Mouse (Mus musculus): Measurements from ENCODE around the gene Clec12b. TPM values are rescaled to one million over a fixed set of nuclear protein-coding genes. Genes with fewer than 3 reads are reported as not detected.

Gene Clec12b
- polyA plus RNA-seq, 1 experiment from 2014 or later, result 0.37 TPM

Other genes starting within 250 kb of the Clec12b start
- not detected in 2 replicates for gene Clec2d, start 205.3 kb downstream of the Clec12b start, polyA plus RNA-seq (2015; fragmentation: Nextera tagmentation; extraction: Ambion mirVana)
- not detected in 2 replicates for gene Cd69, start 110.4 kb downstream of the Clec12b start, polyA plus RNA-seq (2015; fragmentation: Nextera tagmentation; extraction: Ambion mirVana)
- not detected in 2 replicates for gene 4922502D21Rik, start 54.1 kb downstream of the Clec12b start, polyA plus RNA-seq (2015; fragmentation: Nextera tagmentation; extraction: Ambion mirVana)
- gene Clec12a, start 43.2 kb downstream of the Clec12b start, polyA plus RNA-seq (2015; fragmentation: Nextera tagmentation; extraction: Ambion mirVana), result 0.17 and 0.38 TPM in 2 replicates
- 0.97 and 1.6 TPM in 2 replicates for gene Clec1b, start 11.4 kb upstream of the Clec12b start, polyA plus RNA-seq (2015; fragmentation: Nextera tagmentation; extraction: Ambion mirVana)
- 0.19 and 0.35 TPM in 2 replicates for gene Clec9a, start 23.0 kb upstream of the Clec12b start, polyA plus RNA-seq (2015; fragmentation: Nextera tagmentation; extraction: Ambion mirVana)
- gene Clec1a, start 66.1 kb upstream of the Clec12b start, polyA plus RNA-seq (2015; fragmentation: Nextera tagmentation; extraction: Ambion mirVana), result 1.6 TPM in 2 replicates
- not detected in 2 replicates for gene Olr1, start 121.3 kb upstream of the Clec12b start, polyA plus RNA-seq (2015; fragmentation: Nextera tagmentation; extraction: Ambion mirVana)
- 0.32 TPM in 1 of 2 replicates, not detected in the other for gene Tmem52b, start 126.7 kb upstream of the Clec12b start, polyA plus RNA-seq (2015; fragmentation: Nextera tagmentation; extraction: Ambion mirVana)
- 201 TPM in 2 replicates for gene Gabarapl1, start 147.3 kb upstream of the Clec12b start, polyA plus RNA-seq (2015; fragmentation: Nextera tagmentation; extraction: Ambion mirVana)
- gene Klre1, start 192.0 kb upstream of the Clec12b start, polyA plus RNA-seq (2015; fragmentation: Nextera tagmentation; extraction: Ambion mirVana), result not detected in 2 replicates
- gene Klrd1, start 205.9 kb upstream of the Clec12b start, polyA plus RNA-seq (2015; fragmentation: Nextera tagmentation; extraction: Ambion mirVana), result not detected in 2 replicates
- gene Klrk1, start 238.0 kb upstream of the Clec12b start, polyA plus RNA-seq (2015; fragmentation: Nextera tagmentation; extraction: Ambion mirVana), result 0.26 and 0.31 TPM in 2 replicates

Data from midbrain, embryonic 15.5 days (tissue).